Mouse (Mus musculus) liver (tissue): Measurements from ENCODE around the gene Pitpnm3.

Experiments
- DNase-seq: peaks from one replicate; pipeline ENCODE4 v3.0.0-alpha.2; 2020; ENCODE audit warnings: mixed read lengths

Gene Pitpnm3

GRCm38 (mm10) chr11:72011955-72012354 lies 123.6 kb downstream of the Pitpnm3 start:
- DNase-seq: no peak

- DNase-seq: no peak
Measured at GRCm38 (mm10) chr11:72010940-72011722, 124.4 kb downstream of the Pitpnm3 start.

- no peak for DNase-seq
Measured at GRCm38 (mm10) chr11:72010367-72010766, 125.2 kb downstream of the Pitpnm3 start.

GRCm38 (mm10) chr11:72005547-72005946 lies 130.0 kb downstream of the Pitpnm3 start:
- no peak for DNase-seq

- no peak for DNase-seq
Measured at GRCm38 (mm10) chr11:72003171-72003570, 132.4 kb downstream of the Pitpnm3 start.

GRCm38 (mm10) chr11:72002138-72002853 lies 133.3 kb downstream of the Pitpnm3 start:
- DNase-seq: peak; percentile 46

- DNase-seq: no peak
Measured at GRCm38 (mm10) chr11:72000194-72000593, 135.4 kb downstream of the Pitpnm3 start.
